Mouse (Mus musculus): ENCODE results near the gene Tbca.

- no peak for TF ChIP-seq CTCF (IDR thresholded peaks at IDR 0.05)
- TF ChIP-seq EP300 (IDR thresholded peaks at IDR 0.05) = no peak
Observed at GRCm38 (mm10) chr13:94813770-94814169, 25.1 kb downstream of the Tbca start.
